Mouse (Mus musculus) E14TG2a.4 (cell line): ENCODE measurements around the gene Ly9.

Experiments
- CTCF ChIP-seq: conservative IDR thresholded peaks from 2 replicates; pipeline ENCODE4 v1.5.1; 2014; ENCODE audit warnings: low read length
- NANOG ChIP-seq: IDR thresholded peaks from 2 replicates; pipeline ENCODE4 v1.6.1; 2014; ENCODE audit warnings: borderline replicate concordance, low read length, mixed read lengths
- POU5F1 ChIP-seq: IDR thresholded peaks from 2 replicates; pipeline ENCODE4 v1.6.1; 2014; ENCODE audit warnings: low read length, borderline replicate concordance

GRCm38 (mm10) chr1:171561200-171561599 is 46.0 kb downstream of the Ly9 start:
- TF ChIP-seq CTCF = no peak
- no peak for TF ChIP-seq POU5F1
- no peak for TF ChIP-seq NANOG
